Mouse (Mus musculus) gastrocnemius, postnatal 4 days (tissue): ENCODE measurements around the gene Tbc1d9b. TPM values are rescaled to one million over a fixed set of nuclear protein-coding genes. Genes with fewer than 3 reads are reported as not detected.
"Not testable (repeated sequence)": the region's sequence is repeated elsewhere in the genome, so short reads cannot be mapped to it uniquely, and the experiment has no call there.

Source experiments
- DNase-seq, 2 experiments: peaks; one replicate each; pipeline ENCODE4 v3.0.0; 2021 to 2022; ENCODE audit warnings: low spot score in 2 of 2, mixed read lengths in 2 of 2
- long read RNA-seq, 2 experiments: library from polyadenylated mRNA; stranded (forward); transcript quantifications; one replicate each; pipeline ENCODE4 v2.0.0; 2021
- total RNA-seq, 2 experiments: library from RNA; stranded (reverse); gene quantifications; 2 replicates each; pipeline ENCODE4 v1.2.3; 2021

Tbc1d9b gene
- 10 to 100 TPM; 36.1 to 37.3 TPM for total RNA-seq
- long read RNA-seq, experiment 1, full-length matches to known transcripts: 28 of 63 reads
- long read RNA-seq, experiment 1, partial matches to known transcripts: 8 of 63 reads
- long read RNA-seq, experiment 1, other reads (novel, unspliced or antisense): 27 of 63 reads
- long read RNA-seq, experiment 2, full-length matches to known transcripts: 53 of 100 reads
- long read RNA-seq, experiment 2, partial matches to known transcripts: 9 of 100 reads
- long read RNA-seq, experiment 2, other reads (novel, unspliced or antisense): 38 of 100 reads

GRCm38 (mm10) chr11:50130811-50131766, at the start of gene Tbc1d9b:
Tbc1d9b (plus strand) TSS chr11:50131396.
- DNase-seq: peak; percentile 90 to 93

- DNase-seq: no peak
Measured at GRCm38 (mm10) chr11:50086211-50086610, 45.0 kb upstream of the Tbc1d9b start.

- DNase-seq: no peak
Measured at GRCm38 (mm10) chr11:50089840-50090239, 41.4 kb upstream of the Tbc1d9b start.

GRCm38 (mm10) chr11:50090982-50091675, 40.1 kb upstream of the Tbc1d9b start:
- no peak for DNase-seq

GRCm38 (mm10) chr11:50091681-50092080, 39.5 kb upstream of the Tbc1d9b start:
- DNase-seq: no peak

GRCm38 (mm10) chr11:50095661-50096060, 35.5 kb upstream of the Tbc1d9b start:
- DNase-seq: no peak

- no peak for DNase-seq
Measured at GRCm38 (mm10) chr11:50097091-50097490, 34.1 kb upstream of the Tbc1d9b start.

- no peak for DNase-seq
Measured at GRCm38 (mm10) chr11:50098961-50099481, 32.2 kb upstream of the Tbc1d9b start.

GRCm38 (mm10) chr11:50099692-50100091, 31.5 kb upstream of the Tbc1d9b start:
- DNase-seq: no peak

- no peak for DNase-seq
Measured at GRCm38 (mm10) chr11:50100548-50101307, 30.5 kb upstream of the Tbc1d9b start.

- DNase-seq: not testable (repeated sequence)
Measured at GRCm38 (mm10) chr11:50101962-50102361, 29.2 kb upstream of the Tbc1d9b start.

GRCm38 (mm10) chr11:50104016-50104415, 27.2 kb upstream of the Tbc1d9b start:
- no peak for DNase-seq

GRCm38 (mm10) chr11:50105237-50105636, 26.0 kb upstream of the Tbc1d9b start:
- DNase-seq: no peak

GRCm38 (mm10) chr11:50106024-50106423, 25.2 kb upstream of the Tbc1d9b start:
- DNase-seq: peak in 1 of 2 experiments; percentile 15

- no peak for DNase-seq
Measured at GRCm38 (mm10) chr11:50108823-50109244, 22.4 kb upstream of the Tbc1d9b start.

GRCm38 (mm10) chr11:50114329-50114728, 16.9 kb upstream of the Tbc1d9b start:
- peak; percentile 45 to 63 for DNase-seq

GRCm38 (mm10) chr11:50122631-50123081, 8.5 kb upstream of the Tbc1d9b start:
- DNase-seq: no peak

- DNase-seq: no peak
Measured at GRCm38 (mm10) chr11:50127781-50128180, 3.4 kb upstream of the Tbc1d9b start.

- no peak for DNase-seq
Measured at GRCm38 (mm10) chr11:50131801-50132201, 605 bp downstream of the Tbc1d9b start.

GRCm38 (mm10) chr11:50132265-50132664, 1.1 kb downstream of the Tbc1d9b start:
- no peak for DNase-seq
